8 mouse cellular contexts compared by ENCODE assay signal in the genomic region with DNA sequence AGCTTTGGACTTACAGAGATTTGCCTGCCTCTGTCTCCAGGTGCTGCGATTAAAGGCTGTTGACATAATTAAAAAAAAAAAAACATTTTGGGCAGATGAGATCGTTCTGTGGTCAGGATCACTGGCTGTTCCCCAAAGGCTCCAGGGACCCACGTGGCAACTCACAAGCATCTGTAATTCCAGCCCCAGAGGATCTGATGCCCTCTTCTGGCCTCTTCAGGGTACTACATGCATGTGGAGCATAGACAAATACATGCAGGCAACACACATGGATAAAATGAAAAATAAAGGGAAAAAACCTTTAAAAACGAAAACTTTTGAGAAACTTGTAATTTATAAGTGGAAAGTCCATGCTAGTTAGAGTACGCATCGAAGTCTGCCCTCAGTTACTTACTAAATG. TPM values are rescaled to one million over a fixed set of nuclear protein-coding genes. Genes with fewer than 3 reads are reported as not detected.
DNase-seq lines count a peak whose midpoint lies in the region; ATAC-seq lines count a peak whose summit lies in the region.

No protein-coding gene starts in this region.

- H3K27me3 ChIP-seq in liver, embryonic 12.5 days (replicated peaks), result no peaks in the 10 kb centered on the region
- no peaks in the 10 kb centered on the region for H3K27me3 ChIP-seq in embryonic facial prominence, embryonic 11.5 days (ENCODE audit: control insufficient read depth, insufficient read depth, low read length)

- no peak overlapping the region for H3K27ac ChIP-seq in liver, embryonic 12.5 days
- no peak overlapping the region for H3K27ac ChIP-seq in embryonic facial prominence, embryonic 11.5 days (replicated peaks; ENCODE audit: low read depth, low read length)

- no peaks in the 10 kb centered on the region for H3K9me3 ChIP-seq in liver, embryonic 12.5 days (replicated peaks)
- H3K9me3 ChIP-seq in embryonic facial prominence, embryonic 11.5 days (replicated peaks; ENCODE audit: control insufficient read depth, low read length), result no peaks in the 10 kb centered on the region

- H3K9ac ChIP-seq in liver, embryonic 12.5 days, result no peak overlapping the region
- no peak overlapping the region for H3K9ac ChIP-seq in embryonic facial prominence, embryonic 11.5 days (replicated peaks; ENCODE audit: low read length)

- H3K4me2 ChIP-seq in liver, embryonic 12.5 days, result no peak overlapping the region
- no peak overlapping the region for H3K4me2 ChIP-seq in embryonic facial prominence, embryonic 11.5 days (ENCODE audit: low read depth, low read length)

- no peaks in the 10 kb centered on the region for H3K36me3 ChIP-seq in liver, embryonic 12.5 days
- no peaks in the 10 kb centered on the region for H3K36me3 ChIP-seq in embryonic facial prominence, embryonic 11.5 days (replicated peaks; ENCODE audit: control insufficient read depth, insufficient read depth, low read depth, low read length)

- WGBS in liver, embryonic 12.5 days (ENCODE audit: insufficient replicate concordance), result 51% methylated on average over 6 of the region's 6 CpGs
- WGBS in embryonic facial prominence, embryonic 11.5 days, result 68% methylated on average over 6 of the region's 6 CpGs

- H3K4me1 ChIP-seq in liver, embryonic 12.5 days, result no peaks in the 10 kb centered on the region
- H3K4me1 ChIP-seq in embryonic facial prominence, embryonic 11.5 days (ENCODE audit: control insufficient read depth, insufficient read depth, low read length), result no peaks in the 10 kb centered on the region

- H3K4me3 ChIP-seq in liver, embryonic 12.5 days, result no peak overlapping the region
- no peak overlapping the region for H3K4me3 ChIP-seq in embryonic facial prominence, embryonic 11.5 days (ENCODE audit: low read depth, low read length)

- no peak for ATAC-seq in liver, embryonic 12.5 days
- no peak for ATAC-seq in embryonic facial prominence, embryonic 11.5 days (replicated peaks; ENCODE audit: insufficient number of reproducible peaks, low FRiP score, low TSS enrichment, low read depth)

- DNase-seq in liver, result peak; percentile 46
- DNase-seq in WW6 (ENCODE audit: low read depth, low spot score), result peak; percentile 26
- peak; percentile 49 for DNase-seq in embryonic facial prominence, embryonic 11.5 days (ENCODE audit: low spot score)
- peak; percentile 61 for DNase-seq in retina, postnatal 1 day
- no peak for DNase-seq in layer of hippocampus, postnatal 14 days (ENCODE audit: low spot score in 2 of 2)
- no peak for DNase-seq in urinary bladder, adult 2 months (ENCODE audit: low spot score)
- no peak for DNase-seq in layer of hippocampus, adult 8-10 months (ENCODE audit: low spot score in 2 of 2)

RNA-seq across cellular contexts. Expression of a gene that starts 1.8 kb away (rescaled TPM):
- not detected in 2 replicates for polyA plus RNA-seq in liver, embryonic 12.5 days (2016; fragmentation: Nextera tagmentation; extraction: Ambion mirVana)
- polyA plus RNA-seq in embryonic facial prominence, embryonic 11.5 days (2014; fragmentation: Nextera tagmentation; extraction: Ambion mirVana), result not detected in 2 replicates
- not detected for total RNA-seq in layer of hippocampus, postnatal 14 days (2021)
- 0.01 TPM in 1 of 2 replicates, not detected in the other for polyA plus RNA-seq in urinary bladder, adult 2 months (2012; rRNA removed)
- total RNA-seq in layer of hippocampus, adult 8-10 months (2022), result not detected

RNA-seq across cellular contexts. Expression of a gene that starts 25.1 kb away (rescaled TPM):
- 20.2 and 22.0 TPM in 2 replicates for polyA plus RNA-seq in liver, embryonic 12.5 days (2016; fragmentation: Nextera tagmentation; extraction: Ambion mirVana)
- polyA plus RNA-seq in embryonic facial prominence, embryonic 11.5 days (2014; fragmentation: Nextera tagmentation; extraction: Ambion mirVana), result 18.7 and 19.9 TPM in 2 replicates
- 10 to 100 TPM; 42.8 to 57.1 TPM for total RNA-seq in layer of hippocampus, postnatal 14 days (2021)
- polyA plus RNA-seq in urinary bladder, adult 2 months (2012; rRNA removed), result 19.0 and 19.4 TPM in 2 replicates
- total RNA-seq in layer of hippocampus, adult 8-10 months (2022), result 10 to 100 TPM; 39.2 to 50.7 (median 43.3) TPM

RNA-seq across cellular contexts. Expression of a gene that starts 52.2 kb away (rescaled TPM):
- 113 and 116 TPM in 2 replicates for polyA plus RNA-seq in liver, embryonic 12.5 days (2016; fragmentation: Nextera tagmentation; extraction: Ambion mirVana)
- polyA plus RNA-seq in embryonic facial prominence, embryonic 11.5 days (2014; fragmentation: Nextera tagmentation; extraction: Ambion mirVana), result 133 and 139 TPM in 2 replicates
- total RNA-seq in layer of hippocampus, postnatal 14 days (2021), result 10 to 100 TPM; 80.1 to 81.8 TPM
- 169 and 193 TPM in 2 replicates for polyA plus RNA-seq in urinary bladder, adult 2 months (2012; rRNA removed)
- 100 to 1,000 TPM in 2 of 4 experiments, 10 to 100 TPM in 2; 85.7 to 106 (median 100) TPM for total RNA-seq in layer of hippocampus, adult 8-10 months (2022)

RNA-seq across cellular contexts. Expression of a gene that starts 52.3 kb away (rescaled TPM):
- polyA plus RNA-seq in liver, embryonic 12.5 days (2016; fragmentation: Nextera tagmentation; extraction: Ambion mirVana), result 92.2 and 103 TPM in 2 replicates
- polyA plus RNA-seq in embryonic facial prominence, embryonic 11.5 days (2014; fragmentation: Nextera tagmentation; extraction: Ambion mirVana), result 101 and 102 TPM in 2 replicates
- 10 to 100 TPM; 78.4 to 95.1 TPM for total RNA-seq in layer of hippocampus, postnatal 14 days (2021)
- 118 and 129 TPM in 2 replicates for polyA plus RNA-seq in urinary bladder, adult 2 months (2012; rRNA removed)
- 10 to 100 TPM; 73.3 to 81.8 (median 74.5) TPM for total RNA-seq in layer of hippocampus, adult 8-10 months (2022)

Comparison
In these comparisons a context has a peak if more than half of its experiments do, and no peak if none do; other contexts are left out.
1. DNase-seq: peak in liver (single experiment), WW6 (single experiment), embryonic facial prominence, embryonic 11.5 days (single experiment) and retina, postnatal 1 day (single experiment); none in layer of hippocampus, postnatal 14 days (0 of 2), urinary bladder, adult 2 months (single experiment) and layer of hippocampus, adult 8-10 months (0 of 2).